Mouse (Mus musculus): ENCODE measurements at regions not wholly inside any gene's neighbourhood (a gene's known extent, or its start where the extent isn't known, plus 50 kb on each side); places are given as distances from the start of the nearest gene placed in this dataset. TPM values are rescaled to one million over a fixed set of nuclear protein-coding genes. Genes with fewer than 3 reads are reported as not detected.
"Not testable (repeated sequence)": the region's sequence is repeated elsewhere in the genome, so short reads cannot be mapped to it uniquely, and the experiment has no call there.

DNA sequence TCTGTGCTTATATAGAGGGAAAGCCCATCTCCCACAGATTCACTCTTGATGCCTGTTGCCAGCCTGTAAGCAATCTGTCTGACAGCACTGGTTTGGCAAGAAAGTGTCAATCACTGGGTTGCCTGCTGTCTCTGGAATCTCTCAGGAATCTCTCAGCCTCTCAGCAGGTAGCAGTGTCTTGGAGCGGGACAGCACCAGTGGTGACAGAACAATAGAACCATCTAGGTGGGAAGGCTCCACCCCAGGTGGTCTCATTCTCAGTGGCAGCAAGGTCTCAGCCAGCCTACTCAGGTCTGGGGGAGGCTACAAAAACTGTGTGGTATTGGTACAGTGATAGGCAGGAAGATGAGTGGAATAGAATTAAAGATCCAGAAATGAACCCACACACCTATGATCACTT is 76.1 kb upstream of the Egfr start:
- not testable (repeated sequence) for H3K27ac ChIP-seq (ENCODE audit: low read depth, low read length); H3K9ac ChIP-seq (ENCODE audit: low read length); H3K27me3 ChIP-seq (replicated peaks; ENCODE audit: control insufficient read depth, insufficient read depth, low read length); H3K4me1 ChIP-seq (ENCODE audit: control insufficient read depth, insufficient read depth, low read length); DNase-seq (ENCODE audit: low spot score); H3K4me3 ChIP-seq (ENCODE audit: low read depth, low read length); ATAC-seq; H3K4me2 ChIP-seq (ENCODE audit: low read length); H3K36me3 ChIP-seq (ENCODE audit: control insufficient read depth, insufficient read depth, low read length); H3K9me3 ChIP-seq (replicated peaks; ENCODE audit: control insufficient read depth, low read length)
- WGBS, result 10% methylated on average over 1 of the region's 1 CpGs

DNA sequence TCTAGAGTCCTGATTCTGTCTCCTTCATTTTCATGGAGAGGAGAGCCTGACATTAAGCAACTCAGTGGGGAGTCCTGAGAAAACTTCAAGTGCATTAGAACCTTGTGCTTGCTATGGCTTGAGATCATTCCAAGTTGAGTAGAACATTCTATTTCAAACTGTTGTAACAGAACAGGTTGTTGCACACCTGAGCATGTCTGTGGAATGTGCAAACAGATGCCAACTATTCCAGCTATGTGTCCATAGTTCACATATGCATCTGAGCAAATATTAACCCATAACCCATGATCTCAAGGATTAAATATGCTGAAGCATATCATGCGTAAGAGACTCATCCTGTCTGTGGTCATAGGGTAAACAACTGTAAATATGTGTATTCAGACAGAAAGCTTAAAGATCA is 68.5 kb upstream of the Egfr start:
- Histone ChIP-seq H3K27ac (ENCODE audit: low read depth, low read length) (no peak overlapping the region), H3K4me2 (ENCODE audit: low read length) (no peak overlapping the region), H3K9ac (ENCODE audit: low read length) (no peak overlapping the region), H3K36me3 (ENCODE audit: control insufficient read depth, insufficient read depth, low read length) (no peaks in the 10 kb centered on the region), H3K9me3 (replicated peaks; ENCODE audit: control insufficient read depth, low read length) (no peaks in the 10 kb centered on the region), H3K27me3 (replicated peaks; ENCODE audit: control insufficient read depth, insufficient read depth, low read length) (no peaks in the 10 kb centered on the region), H3K4me3 (ENCODE audit: low read depth, low read length) (no peak overlapping the region), H3K4me1 (ENCODE audit: control insufficient read depth, insufficient read depth, low read length) (no peaks in the 10 kb centered on the region)
- DNase-seq (ENCODE audit: low spot score), result no peak
- WGBS, result 90% methylated on average over 1 of the region's 1 CpGs
- ATAC-seq, result no peak

DNA sequence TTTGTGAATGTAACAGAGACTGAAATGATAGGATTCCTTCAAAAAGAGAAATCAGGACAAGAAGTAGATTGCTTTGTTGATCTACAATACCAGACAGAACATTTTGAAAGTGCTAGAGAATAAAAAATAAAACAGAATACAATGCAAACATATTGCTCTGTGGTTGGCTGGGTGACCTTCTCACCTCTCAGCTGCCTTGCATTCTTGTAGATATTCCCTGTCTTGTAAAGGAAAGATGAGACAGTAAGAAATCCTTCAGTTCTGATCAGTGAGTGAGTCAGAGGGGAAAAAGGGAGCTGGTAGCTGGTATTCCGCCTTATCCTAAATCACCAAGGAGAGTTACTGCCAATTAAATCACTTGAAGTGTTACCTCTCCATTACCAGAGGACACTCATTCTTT is 56.4 kb upstream of the Egfr start:
- no peak overlapping the region for H3K27ac ChIP-seq (ENCODE audit: low read depth, low read length)
- H3K9ac ChIP-seq (ENCODE audit: low read length), result no peak overlapping the region
- H3K9me3 ChIP-seq (replicated peaks; ENCODE audit: control insufficient read depth, low read length), result no peaks in the 10 kb centered on the region
- no peak overlapping the region for H3K4me3 ChIP-seq (ENCODE audit: low read depth, low read length)
- DNase-seq (ENCODE audit: low spot score), result no peak
- H3K36me3 ChIP-seq (ENCODE audit: control insufficient read depth, insufficient read depth, low read length), result no peaks in the 10 kb centered on the region
- no peaks in the 10 kb centered on the region for H3K4me1 ChIP-seq (ENCODE audit: control insufficient read depth, insufficient read depth, low read length)
- H3K27me3 ChIP-seq (replicated peaks; ENCODE audit: control insufficient read depth, insufficient read depth, low read length), result no peaks in the 10 kb centered on the region
- WGBS, result 83% methylated on average over 1 of the region's 1 CpGs
- ATAC-seq, result no peak
- H3K4me2 ChIP-seq (ENCODE audit: low read length), result no peak overlapping the region

DNA sequence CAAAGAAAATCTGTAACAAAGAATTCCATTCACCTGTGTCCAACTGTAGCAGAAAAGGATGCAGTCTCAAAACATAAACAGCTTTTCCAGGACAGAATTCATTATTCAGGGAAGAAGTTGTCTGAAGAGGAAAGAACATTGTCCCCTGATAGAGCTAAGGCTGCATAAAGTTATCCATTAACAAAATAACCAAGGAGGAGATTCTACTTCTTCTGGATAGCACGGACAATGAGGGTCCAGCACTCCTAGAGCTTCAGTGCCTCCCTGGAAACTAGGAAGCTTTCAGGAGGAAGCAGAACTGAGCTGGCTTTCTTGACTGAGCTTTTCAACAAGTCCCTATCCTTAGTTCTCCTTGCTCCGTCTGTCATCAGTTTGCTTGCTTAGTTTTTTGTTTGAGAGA is 55.2 kb upstream of the Egfr start:
- Histone ChIP-seq H3K27me3 (replicated peaks; ENCODE audit: control insufficient read depth, insufficient read depth, low read length) (no peaks in the 10 kb centered on the region), H3K9me3 (replicated peaks; ENCODE audit: control insufficient read depth, low read length) (no peaks in the 10 kb centered on the region), H3K27ac (ENCODE audit: low read depth, low read length) (no peak overlapping the region), H3K36me3 (ENCODE audit: control insufficient read depth, insufficient read depth, low read length) (no peaks in the 10 kb centered on the region), H3K4me1 (ENCODE audit: control insufficient read depth, insufficient read depth, low read length) (no peaks in the 10 kb centered on the region), H3K4me3 (ENCODE audit: low read depth, low read length) (no peak overlapping the region), H3K9ac (ENCODE audit: low read length) (no peak overlapping the region), H3K4me2 (ENCODE audit: low read length) (no peak overlapping the region)
- DNase-seq (ENCODE audit: low spot score) (no peak), ATAC-seq (no peak)
- 69% methylated on average over 2 of the region's 2 CpGs for WGBS

DNA sequence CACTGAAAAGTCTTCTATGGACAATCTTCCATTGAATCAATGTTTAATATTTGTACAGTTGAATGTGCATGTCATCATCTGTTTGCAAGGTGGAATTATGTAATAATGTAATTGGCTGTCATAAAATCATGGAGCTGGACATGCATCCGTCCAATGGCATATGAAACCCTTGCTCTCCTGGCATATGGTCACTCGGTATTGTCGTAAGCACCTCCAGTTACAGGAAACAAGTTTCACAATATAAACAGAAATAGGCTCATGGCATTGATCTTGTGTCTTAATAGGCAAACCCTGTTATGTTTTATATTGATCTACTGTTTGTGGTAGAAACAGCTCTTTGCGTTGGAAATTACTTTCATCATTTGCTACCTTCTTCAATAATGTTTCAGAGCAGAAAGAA is 50.2 kb upstream of the Egfr start:
- Histone ChIP-seq H3K4me3 (ENCODE audit: low read depth, low read length) (no peak overlapping the region), H3K9ac (ENCODE audit: low read length) (no peak overlapping the region), H3K27ac (ENCODE audit: low read depth, low read length) (no peak overlapping the region), H3K36me3 (ENCODE audit: control insufficient read depth, insufficient read depth, low read length) (no peaks in the 10 kb centered on the region), H3K4me1 (ENCODE audit: control insufficient read depth, insufficient read depth, low read length) (no peaks in the 10 kb centered on the region), H3K4me2 (ENCODE audit: low read length) (no peak overlapping the region), H3K27me3 (replicated peaks; ENCODE audit: control insufficient read depth, insufficient read depth, low read length) (no peaks in the 10 kb centered on the region), H3K9me3 (replicated peaks; ENCODE audit: control insufficient read depth, low read length) (no peaks in the 10 kb centered on the region)
- no peak for ATAC-seq
- 90% methylated on average over 4 of the region's 4 CpGs for WGBS
- DNase-seq (ENCODE audit: low spot score), result no peak

Small RNAs in the stretch of these regions (microRNA-seq; reads per million reads assigned to microRNA genes)
- not detected for gene Gm24714
